8 mouse cellular contexts compared by ENCODE assay signal in the genomic region with DNA sequence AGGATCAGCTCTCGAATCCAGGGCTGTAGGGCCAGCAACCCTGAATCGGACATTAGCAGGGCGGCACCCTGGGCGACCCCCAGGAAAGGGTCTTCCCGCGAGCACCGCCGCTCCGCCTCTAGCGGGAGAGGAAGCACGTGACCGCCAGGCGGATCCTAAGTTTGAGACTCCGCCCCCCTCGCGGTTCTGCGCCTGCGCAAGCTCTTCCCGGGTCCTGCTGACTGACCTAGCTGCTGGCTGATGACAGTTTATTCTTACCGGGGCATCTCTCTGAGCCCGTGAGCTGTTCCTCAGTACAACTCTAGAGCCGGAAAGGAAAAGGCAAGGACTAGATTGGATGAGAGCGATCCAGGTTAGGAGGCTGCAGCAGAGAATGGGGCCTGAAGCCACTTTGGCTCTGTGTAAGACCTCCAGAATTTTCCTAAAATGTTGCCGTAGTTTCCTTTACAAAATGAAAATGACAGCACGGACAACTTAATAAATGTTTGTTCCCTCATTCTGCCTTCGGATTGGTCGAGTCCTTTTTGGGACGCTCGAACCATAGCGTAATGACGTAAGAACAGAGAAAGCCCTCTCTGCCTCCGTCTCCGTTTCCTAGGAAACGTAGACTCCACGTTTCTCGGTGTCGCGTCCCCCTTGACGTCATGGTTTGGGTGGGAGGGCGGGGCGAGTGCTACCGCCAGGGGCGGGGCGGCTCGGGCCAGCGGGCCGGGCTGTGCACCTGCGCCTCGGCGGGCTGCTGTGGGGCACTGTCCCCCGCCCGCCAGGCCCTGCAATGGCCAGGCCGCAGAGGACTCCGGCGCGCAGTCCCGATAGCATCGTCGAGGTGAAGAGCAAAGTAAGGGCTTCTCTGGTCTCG. TPM values are rescaled to one million over a fixed set of nuclear protein-coding genes. Genes with fewer than 3 reads are reported as not detected.
DNase-seq lines count a peak whose midpoint lies in the region; ATAC-seq and TF ChIP-seq lines count a peak whose summit lies in the region.

A gene (minus strand): TSS at position 137 of the 859 bp plus-strand sequence.
A gene (plus strand): TSS at position 183 of the 859 bp plus-strand sequence.

- peak within 1 kb of the TSS; percentile 81 for H3K4me2 ChIP-seq in forebrain, postnatal 0 days (ENCODE audit: low read depth)
- H3K4me2 ChIP-seq in lung, embryonic 15.5 days, result peak within 1 kb of the TSS; percentile 84

- peak; percentile 99 for DNase-seq in G1E (ENCODE audit: low spot score)
- DNase-seq in cerebellum, adult 18-20 months, result peak; percentile 95 to 97
- DNase-seq in forebrain, postnatal 0 days, result peak; percentile 97
- peak; percentile 98 for DNase-seq in heart, postnatal 4 days
- DNase-seq in layer of hippocampus, adult 8-10 months (ENCODE audit: low spot score in 2 of 2), result peak; percentile 90 to 96
- peak; percentile 89 for DNase-seq in ovary, adult 18-20 months (ENCODE audit: low spot score)
- DNase-seq in thymus, postnatal 0 days (ENCODE audit: low spot score), result peak; percentile 95

- WGBS in forebrain, postnatal 0 days, result under 1% methylated on average over 60 of the region's 60 CpGs
- WGBS in lung, embryonic 15.5 days, result under 1% methylated on average over 60 of the region's 60 CpGs

- H3K4me1 ChIP-seq in G1E (ENCODE audit: insufficient read depth, low read depth, low read length), result peaks cover 53% of the 10 kb centered on the region
- H3K4me1 ChIP-seq in forebrain, postnatal 0 days (ENCODE audit: insufficient read depth), result peaks cover 10% of the 10 kb centered on the region
- peaks cover 18% of the 10 kb centered on the region for H3K4me1 ChIP-seq in lung, embryonic 15.5 days

- H3K9me3 ChIP-seq in G1E (replicated peaks), result no peaks in the 10 kb centered on the region
- H3K9me3 ChIP-seq in forebrain, postnatal 0 days (ENCODE audit: low read length), result no peaks in the 10 kb centered on the region
- H3K9me3 ChIP-seq in lung, embryonic 15.5 days, result no peaks in the 10 kb centered on the region

- H3K4me3 ChIP-seq in G1E (ENCODE audit: low read depth, low read length), result peak within 1 kb of the TSS; percentile 79
- peak within 1 kb of the TSS; percentile 73 for H3K4me3 ChIP-seq in forebrain, postnatal 0 days (ENCODE audit: low read depth, low read length)
- peak within 1 kb of the TSS; percentile 83 for H3K4me3 ChIP-seq in lung, embryonic 15.5 days

- peak; percentile 74 for ATAC-seq in G1E (ENCODE audit: extremely low read depth, insufficient number of reproducible peaks, low FRiP score, poor library complexity, severe bottlenecking)
- peak; percentile 92 for ATAC-seq in forebrain, postnatal 0 days
- peak; percentile 75 for ATAC-seq in lung, embryonic 15.5 days (ENCODE audit: borderline replicate concordance, extremely low read depth, low FRiP score, low TSS enrichment)

- H3K9ac ChIP-seq in forebrain, postnatal 0 days, result peak within 1 kb of the TSS; percentile 62
- peak within 1 kb of the TSS; percentile 63 for H3K9ac ChIP-seq in lung, embryonic 15.5 days

- TF ChIP-seq CTCF in G1E (IDR thresholded peaks at IDR 0.05; ENCODE audit: low read depth, low read length), result no peak
- TF ChIP-seq CTCF in forebrain, postnatal 0 days (IDR thresholded peaks at IDR 0.05; ENCODE audit: low read depth), result peak; percentile 34; the same call in 1 of the 2 replicates

- H3K27ac ChIP-seq in forebrain, postnatal 0 days (ENCODE audit: low read depth, low read length), result peak within 1 kb of the TSS; percentile 94
- peak within 1 kb of the TSS; percentile 96 for H3K27ac ChIP-seq in lung, embryonic 15.5 days

- no peaks in the 10 kb centered on the region for H3K27me3 ChIP-seq in G1E (ENCODE audit: insufficient read depth, low read length)
- no peaks in the 10 kb centered on the region for H3K27me3 ChIP-seq in forebrain, postnatal 0 days (ENCODE audit: insufficient read depth, low read length)
- no peaks in the 10 kb centered on the region for H3K27me3 ChIP-seq in lung, embryonic 15.5 days

- H3K36me3 ChIP-seq in G1E (replicated peaks), result peaks cover 83% of the 10 kb centered on the region
- peaks cover 40% of the 10 kb centered on the region for H3K36me3 ChIP-seq in forebrain, postnatal 0 days (ENCODE audit: insufficient read depth)
- peaks cover 15% of the 10 kb centered on the region for H3K36me3 ChIP-seq in lung, embryonic 15.5 days

RNA-seq across cellular contexts. Expression of the first gene that starts in this region (rescaled TPM):
- total RNA-seq in G1E (2014; fragmentation: Nextera tagmentation), result 44.1 and 51.9 TPM in 2 replicates
- 25.8 and 28.7 TPM in 2 replicates for total RNA-seq in G1E (2017)
- polyA plus RNA-seq in G1E (2012), result 47.8 and 65.6 TPM in 2 replicates
- 24.1 and 35.0 TPM in 2 replicates for total RNA-seq in forebrain, postnatal 0 days (2014; rRNA removed)
- 90.0 and 95.7 TPM in 2 replicates for polyA plus RNA-seq in forebrain, postnatal 0 days (2015; fragmentation: Nextera tagmentation; extraction: Ambion mirVana)
- total RNA-seq in heart, postnatal 4 days (2021), result 10 to 100 TPM; 23.0 to 25.6 TPM
- total RNA-seq in layer of hippocampus, adult 8-10 months (2022), result 10 to 100 TPM; 42.1 to 47.0 (median 43.1) TPM
- 61.7 and 66.5 TPM in 2 replicates for polyA plus RNA-seq in lung, embryonic 15.5 days (2015; fragmentation: Nextera tagmentation; extraction: Ambion mirVana)
- 66.7 and 72.9 TPM in 2 replicates for polyA plus RNA-seq in thymus, postnatal 0 days (2015; fragmentation: Nextera tagmentation; extraction: Ambion mirVana)

RNA-seq across cellular contexts. Expression of the second gene that starts in this region (rescaled TPM):
- total RNA-seq in G1E (2014; fragmentation: Nextera tagmentation) (3.6 and 6.2 TPM in 2 replicates), G1E (2017) (18.5 and 19.6 TPM in 2 replicates)
- polyA plus RNA-seq in G1E (2012), result 6.2 and 6.6 TPM in 2 replicates
- 59.3 and 71.1 TPM in 2 replicates for total RNA-seq in forebrain, postnatal 0 days (2014; rRNA removed)
- polyA plus RNA-seq in forebrain, postnatal 0 days (2015; fragmentation: Nextera tagmentation; extraction: Ambion mirVana), result 63.8 and 72.5 TPM in 2 replicates
- 1 to 10 TPM; 5.9 to 6.2 TPM for total RNA-seq in heart, postnatal 4 days (2021)
- 10 to 100 TPM; 29.4 to 33.7 (median 32.5) TPM for total RNA-seq in layer of hippocampus, adult 8-10 months (2022)
- 16.3 and 17.6 TPM in 2 replicates for polyA plus RNA-seq in lung, embryonic 15.5 days (2015; fragmentation: Nextera tagmentation; extraction: Ambion mirVana)
- 20.5 and 22.4 TPM in 2 replicates for polyA plus RNA-seq in thymus, postnatal 0 days (2015; fragmentation: Nextera tagmentation; extraction: Ambion mirVana)

Comparison
In these comparisons a context has a peak if more than half of its experiments do, and no peak if none do; other contexts are left out.
1. Peak in every context shown above with its lines: DNase-seq, ATAC-seq, H3K4me3 ChIP-seq and H3K27ac ChIP-seq.